Mouse (Mus musculus): ENCODE measurements at regions not wholly inside any gene's neighbourhood (a gene's known extent, or its start where the extent isn't known, plus 50 kb on each side); places are given as distances from the start of the nearest gene placed in this dataset.

GRCm38 (mm10) chr15:31869673-31870417 is 268.2 kb downstream of the Fam173b start:
- peaks cover 10% of the 10 kb centered on the region for H3K4me1 ChIP-seq (ENCODE audit: control insufficient read depth, insufficient read depth, low read length)
- no peaks in the 10 kb centered on the region; the same call in 1 of the 2 replicates for H3K9me3 ChIP-seq (ENCODE audit: control insufficient read depth, low read length)
- no peaks in the 10 kb centered on the region for H3K36me3 ChIP-seq (ENCODE audit: control insufficient read depth, insufficient read depth, low read length)
- 18% methylated on average over 14 of the region's 14 CpGs for WGBS
- no peak overlapping the region for H3K4me3 ChIP-seq (ENCODE audit: low read depth, low read length)
- ATAC-seq (ENCODE audit: insufficient number of reproducible peaks, low FRiP score, low TSS enrichment, low read depth) (0 out of 2 replicates have a peak, but pooled peaks have one; percentile 60), DNase-seq (ENCODE audit: low spot score) (peak; percentile 55)
- no peaks in the 10 kb centered on the region for H3K27me3 ChIP-seq (ENCODE audit: control insufficient read depth, insufficient read depth, low read length)
- no peak overlapping the region for H3K9ac ChIP-seq (ENCODE audit: low read length)
- no peak overlapping the region for H3K4me2 ChIP-seq (ENCODE audit: low read depth, severe bottlenecking)
- no peak overlapping the region for H3K27ac ChIP-seq (replicated peaks; ENCODE audit: low read depth, low read length)

DNA sequence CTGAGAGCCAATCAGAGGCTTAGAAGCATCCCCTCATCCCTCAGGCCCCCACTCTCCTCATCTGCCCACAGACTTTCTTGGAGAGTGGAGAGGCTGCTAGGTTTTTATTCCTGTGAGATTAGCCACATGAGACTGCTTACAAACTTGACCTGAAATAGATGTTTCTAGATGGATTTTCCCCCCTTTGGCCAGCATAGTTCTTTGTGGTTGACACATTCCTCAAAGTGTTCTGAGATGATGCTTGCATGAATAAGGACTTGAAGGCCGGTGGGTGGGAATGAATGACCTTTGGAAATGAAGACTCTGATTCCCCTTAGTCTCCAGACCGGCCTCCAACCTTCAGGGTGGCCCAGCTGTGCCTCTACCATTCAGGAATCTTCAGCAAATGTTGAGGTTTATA is 273.8 kb downstream of the Fam173b start:
- Histone ChIP-seq H3K9ac (ENCODE audit: low read length) (no peak overlapping the region), H3K27ac (replicated peaks; ENCODE audit: low read depth, low read length) (no peak overlapping the region), H3K9me3 (ENCODE audit: control insufficient read depth, low read length) (no peaks in the 10 kb centered on the region; the same call in 1 of the 2 replicates), H3K4me3 (ENCODE audit: low read depth, low read length) (no peak overlapping the region), H3K4me2 (ENCODE audit: low read depth, severe bottlenecking) (no peak overlapping the region), H3K36me3 (ENCODE audit: control insufficient read depth, insufficient read depth, low read length) (no peaks in the 10 kb centered on the region), H3K4me1 (ENCODE audit: control insufficient read depth, insufficient read depth, low read length) (peaks cover 2% of the 10 kb centered on the region), H3K27me3 (ENCODE audit: control insufficient read depth, insufficient read depth, low read length) (no peaks in the 10 kb centered on the region)
- 88% methylated on average over 2 of the region's 2 CpGs for WGBS
- DNase-seq (ENCODE audit: low spot score) (no peak), ATAC-seq (ENCODE audit: insufficient number of reproducible peaks, low FRiP score, low TSS enrichment, low read depth) (no peak)

- Histone ChIP-seq H3K36me3 (ENCODE audit: control insufficient read depth, insufficient read depth, low read length) (no peaks in the 10 kb centered on the region), H3K4me3 (ENCODE audit: low read depth, low read length) (no peak overlapping the region), H3K9ac (ENCODE audit: low read length) (no peak overlapping the region), H3K4me2 (ENCODE audit: low read depth, severe bottlenecking) (no peak overlapping the region), H3K27me3 (ENCODE audit: control insufficient read depth, insufficient read depth, low read length) (no peaks in the 10 kb centered on the region), H3K27ac (replicated peaks; ENCODE audit: low read depth, low read length) (no peak overlapping the region), H3K4me1 (ENCODE audit: control insufficient read depth, insufficient read depth, low read length) (no peaks in the 10 kb centered on the region), H3K9me3 (ENCODE audit: control insufficient read depth, low read length) (no peaks in the 10 kb centered on the region)
- WGBS: 56% methylated on average over 9 of the region's 9 CpGs
- ATAC-seq (ENCODE audit: insufficient number of reproducible peaks, low FRiP score, low TSS enrichment, low read depth): no peak
- no peak for DNase-seq (ENCODE audit: low spot score)
Measured at GRCm38 (mm10) chr15:31880479-31880878, 278.8 kb downstream of the Fam173b start.

DNA sequence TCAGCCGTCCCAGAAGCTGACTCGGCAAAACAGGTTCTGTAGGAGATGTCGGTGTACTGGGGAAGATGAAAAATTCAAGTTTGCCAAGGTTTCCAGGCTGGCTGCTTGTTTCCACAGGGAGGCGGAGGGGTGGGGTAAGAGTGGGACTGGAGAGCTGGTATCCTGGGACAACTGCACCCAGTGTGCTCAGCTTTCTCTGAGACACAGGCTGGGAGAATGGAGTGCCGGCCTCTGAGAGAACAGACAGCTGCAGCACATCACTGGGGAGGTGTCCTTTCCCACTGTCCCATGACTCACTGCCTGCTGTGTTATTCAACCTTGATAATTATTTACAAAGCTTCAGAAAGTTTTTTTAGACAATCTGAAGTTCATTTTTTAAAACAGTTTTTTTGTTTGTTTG is 280.7 kb downstream of the Fam173b start:
- Histone ChIP-seq H3K27me3 (ENCODE audit: control insufficient read depth, insufficient read depth, low read length) (no peaks in the 10 kb centered on the region), H3K36me3 (ENCODE audit: control insufficient read depth, insufficient read depth, low read length) (no peaks in the 10 kb centered on the region), H3K9ac (ENCODE audit: low read length) (no peak overlapping the region), H3K4me1 (ENCODE audit: control insufficient read depth, insufficient read depth, low read length) (no peaks in the 10 kb centered on the region), H3K4me3 (ENCODE audit: low read depth, low read length) (no peak overlapping the region), H3K9me3 (ENCODE audit: control insufficient read depth, low read length) (no peaks in the 10 kb centered on the region), H3K27ac (replicated peaks; ENCODE audit: low read depth, low read length) (no peak overlapping the region), H3K4me2 (ENCODE audit: low read depth, severe bottlenecking) (no peak overlapping the region)
- ATAC-seq (ENCODE audit: insufficient number of reproducible peaks, low FRiP score, low TSS enrichment, low read depth) (no peak), DNase-seq (ENCODE audit: low spot score) (no peak)
- 81% methylated on average over 5 of the region's 5 CpGs for WGBS

DNA sequence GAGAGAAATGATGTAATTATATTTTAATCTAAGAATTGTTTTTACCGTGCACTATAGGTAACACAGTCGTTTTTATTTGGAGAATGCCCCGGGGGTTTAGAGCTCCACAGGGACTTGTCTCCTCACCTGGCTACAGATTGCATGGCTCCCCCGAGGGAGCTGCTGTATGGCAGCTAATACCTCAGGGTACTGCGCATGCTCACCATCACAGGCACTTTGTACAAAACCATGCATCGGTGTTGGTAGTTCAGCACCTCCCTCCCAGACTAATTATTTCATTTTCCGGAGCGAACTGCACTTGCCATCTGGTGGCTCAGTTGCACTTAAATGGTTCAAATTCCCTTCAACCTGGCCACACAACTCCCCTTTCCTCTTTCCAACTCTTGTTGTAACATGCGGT is 281.9 kb downstream of the Fam173b start:
- no peak overlapping the region for H3K9ac ChIP-seq (ENCODE audit: low read length)
- H3K4me3 ChIP-seq (ENCODE audit: low read depth, low read length): no peak overlapping the region
- no peak overlapping the region for H3K4me2 ChIP-seq (ENCODE audit: low read depth, severe bottlenecking)
- no peaks in the 10 kb centered on the region for H3K4me1 ChIP-seq (ENCODE audit: control insufficient read depth, insufficient read depth, low read length)
- ATAC-seq (ENCODE audit: insufficient number of reproducible peaks, low FRiP score, low TSS enrichment, low read depth): no peak
- no peaks in the 10 kb centered on the region for H3K9me3 ChIP-seq (ENCODE audit: control insufficient read depth, low read length)
- H3K27ac ChIP-seq (replicated peaks; ENCODE audit: low read depth, low read length): no peak overlapping the region
- no peak for DNase-seq (ENCODE audit: low spot score)
- WGBS: 76% methylated on average over 9 of the region's 9 CpGs
- H3K27me3 ChIP-seq (ENCODE audit: control insufficient read depth, insufficient read depth, low read length): no peaks in the 10 kb centered on the region
- no peaks in the 10 kb centered on the region for H3K36me3 ChIP-seq (ENCODE audit: control insufficient read depth, insufficient read depth, low read length)

- DNase-seq (ENCODE audit: low spot score): no peak
- WGBS: 72% methylated on average over 13 of the region's 13 CpGs
- no peaks in the 10 kb centered on the region for H3K36me3 ChIP-seq (ENCODE audit: control insufficient read depth, insufficient read depth, low read length)
Measured at GRCm38 (mm10) chr15:31898904-31899650, 278.0 kb upstream of the Tas2r119 start.

GRCm38 (mm10) chr15:31900325-31900724 is 276.8 kb upstream of the Tas2r119 start:
- 81% methylated on average over 4 of the region's 4 CpGs for WGBS
- no peaks in the 10 kb centered on the region for H3K9me3 ChIP-seq (ENCODE audit: control insufficient read depth, low read length)
- no peaks in the 10 kb centered on the region for H3K27me3 ChIP-seq (ENCODE audit: control insufficient read depth, insufficient read depth, low read length)
- no peaks in the 10 kb centered on the region for H3K36me3 ChIP-seq (ENCODE audit: control insufficient read depth, insufficient read depth, low read length)
- H3K27ac ChIP-seq (replicated peaks; ENCODE audit: low read depth, low read length): no peak overlapping the region
- ATAC-seq (ENCODE audit: insufficient number of reproducible peaks, low FRiP score, low TSS enrichment, low read depth): no peak
- no peak overlapping the region for H3K4me3 ChIP-seq (ENCODE audit: low read depth, low read length)
- no peak overlapping the region for H3K9ac ChIP-seq (ENCODE audit: low read length)
- H3K4me2 ChIP-seq (ENCODE audit: low read depth, severe bottlenecking): no peak overlapping the region
- H3K4me1 ChIP-seq (ENCODE audit: control insufficient read depth, insufficient read depth, low read length): no peaks in the 10 kb centered on the region
- no peak for DNase-seq (ENCODE audit: low spot score)

More at GRCm38 (mm10) chr15:31898904-31899650, 278.0 kb upstream of the Tas2r119 start:
- Histone ChIP-seq H3K9me3 (ENCODE audit: control insufficient read depth, low read length) (no peaks in the 10 kb centered on the region), H3K4me2 (ENCODE audit: low read depth, severe bottlenecking) (no peak overlapping the region), H3K27ac (replicated peaks; ENCODE audit: low read depth, low read length) (no peak overlapping the region), H3K4me3 (ENCODE audit: low read depth, low read length) (no peak overlapping the region), H3K27me3 (ENCODE audit: control insufficient read depth, insufficient read depth, low read length) (no peaks in the 10 kb centered on the region), H3K4me1 (ENCODE audit: control insufficient read depth, insufficient read depth, low read length) (no peaks in the 10 kb centered on the region), H3K9ac (ENCODE audit: low read length) (no peak overlapping the region)
- no peak for ATAC-seq (ENCODE audit: insufficient number of reproducible peaks, low FRiP score, low TSS enrichment, low read depth)

DNA sequence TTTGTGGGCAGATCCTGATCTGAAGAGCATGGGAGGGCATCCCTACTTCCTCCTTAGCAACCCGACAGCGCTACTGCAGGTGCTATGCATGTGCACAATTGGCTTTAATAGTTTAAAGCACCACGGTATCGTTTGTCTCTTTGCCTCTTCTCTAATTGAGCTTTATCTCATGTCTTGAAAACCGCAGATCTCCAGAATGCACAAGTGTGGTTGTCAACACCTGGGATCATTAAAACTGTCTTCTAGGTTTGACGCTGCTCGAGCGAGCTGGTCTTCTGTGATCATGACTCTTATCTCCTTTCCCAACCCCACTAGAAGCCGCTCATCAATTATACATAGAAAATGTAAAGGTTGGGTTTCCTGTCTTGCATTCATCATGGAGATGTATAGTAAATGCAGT is 268.7 kb upstream of the Tas2r119 start:
- DNase-seq (ENCODE audit: low spot score) (no peak), ATAC-seq (ENCODE audit: insufficient number of reproducible peaks, low FRiP score, low TSS enrichment, low read depth) (no peak)
- Histone ChIP-seq H3K9me3 (ENCODE audit: control insufficient read depth, low read length) (no peaks in the 10 kb centered on the region), H3K27me3 (ENCODE audit: control insufficient read depth, insufficient read depth, low read length) (no peaks in the 10 kb centered on the region), H3K9ac (ENCODE audit: low read length) (no peak overlapping the region), H3K36me3 (ENCODE audit: control insufficient read depth, insufficient read depth, low read length) (no peaks in the 10 kb centered on the region), H3K4me1 (ENCODE audit: control insufficient read depth, insufficient read depth, low read length) (no peaks in the 10 kb centered on the region), H3K4me2 (ENCODE audit: low read depth, severe bottlenecking) (no peak overlapping the region), H3K4me3 (ENCODE audit: low read depth, low read length) (no peak overlapping the region), H3K27ac (replicated peaks; ENCODE audit: low read depth, low read length) (no peak overlapping the region)
- WGBS: 85% methylated on average over 9 of the region's 9 CpGs
